Mouse (Mus musculus) frontal cortex, adult (tissue): ENCODE measurements around the gene Slc26a1.

ENCODE experiments used
- ATAC-seq: cut with Nextera tagmentation; 2 replicates; pipeline ENCODE4 v1.9.2; 2017; ENCODE audit warnings: mild to moderate bottlenecking, moderate library complexity, mixed read lengths; ENCODE audit not compliant: low TSS enrichment

Gene Slc26a1

GRCm38 (mm10) chr5:108675251-108675816 lies at the start of gene Slc26a1:
TSS of gene Slc26a1 (minus strand) at chr5:108675569.
- no peak for ATAC-seq

- ATAC-seq: no peak
Observed at GRCm38 (mm10) chr5:108724006-108724405, 48.6 kb upstream of the Slc26a1 start.

GRCm38 (mm10) chr5:108719761-108720160 lies 44.4 kb upstream of the Slc26a1 start:
- no peak for ATAC-seq

GRCm38 (mm10) chr5:108718051-108718450 lies 42.7 kb upstream of the Slc26a1 start:
- ATAC-seq: no peak

GRCm38 (mm10) chr5:108715974-108716373 lies 40.6 kb upstream of the Slc26a1 start:
- no peak for ATAC-seq

GRCm38 (mm10) chr5:108714149-108714548 lies 38.8 kb upstream of the Slc26a1 start:
- peak; percentile 78 for ATAC-seq

- ATAC-seq: no peak
Observed at GRCm38 (mm10) chr5:108713691-108714090, 38.3 kb upstream of the Slc26a1 start.

- no peak for ATAC-seq
Observed at GRCm38 (mm10) chr5:108713096-108713495, 37.7 kb upstream of the Slc26a1 start.

GRCm38 (mm10) chr5:108711968-108712367 lies 36.6 kb upstream of the Slc26a1 start:
- no peak for ATAC-seq

- ATAC-seq: no peak
Observed at GRCm38 (mm10) chr5:108708981-108709731, 33.8 kb upstream of the Slc26a1 start.

- no peak for ATAC-seq
Observed at GRCm38 (mm10) chr5:108708419-108708818, 33.0 kb upstream of the Slc26a1 start.

- no peak for ATAC-seq
Observed at GRCm38 (mm10) chr5:108707758-108708157, 32.4 kb upstream of the Slc26a1 start.

- ATAC-seq: no peak
Observed at GRCm38 (mm10) chr5:108703754-108704626, 28.6 kb upstream of the Slc26a1 start.

GRCm38 (mm10) chr5:108701341-108702021 lies 26.1 kb upstream of the Slc26a1 start:
- ATAC-seq: no peak

- no peak for ATAC-seq
Observed at GRCm38 (mm10) chr5:108700346-108700745, 25.0 kb upstream of the Slc26a1 start.

- ATAC-seq: peak; percentile 25; the same call in 1 of the 2 replicates
Observed at GRCm38 (mm10) chr5:108697341-108697753, 22.0 kb upstream of the Slc26a1 start.

- no peak for ATAC-seq
Observed at GRCm38 (mm10) chr5:108696542-108696941, 21.2 kb upstream of the Slc26a1 start.

GRCm38 (mm10) chr5:108695861-108696260 lies 20.5 kb upstream of the Slc26a1 start:
- ATAC-seq: no peak

- no peak for ATAC-seq
Observed at GRCm38 (mm10) chr5:108694352-108695261, 19.2 kb upstream of the Slc26a1 start.

- peak; percentile 88 for ATAC-seq
Observed at GRCm38 (mm10) chr5:108693872-108694288, 18.5 kb upstream of the Slc26a1 start.

GRCm38 (mm10) chr5:108692271-108692670 lies 16.9 kb upstream of the Slc26a1 start, which contains the start of gene Fgfrl1:
TSS of gene Fgfrl1 (plus strand) at chr5:108692382.
- no peak for ATAC-seq
